Mouse (Mus musculus): Measurements from ENCODE around the gene Il13ra2. TPM values are rescaled to one million over a fixed set of nuclear protein-coding genes. Genes with fewer than 3 reads are reported as not detected.

Gene Il13ra2
- total and polyA plus RNA-seq, 3 experiments = not detected

GRCm38 (mm10) chrX:147429753-147430152 lies 761 bp upstream of the Il13ra2 start:
- H3K27ac ChIP-seq (ENCODE audit: insufficient read depth, low read depth) = no peak overlapping the region
- in situ Hi-C loops (cut with MboI; ENCODE audit: low pct_ligation_motif_present, low pct_unique_long_range_greater_than_20kb, low sequenced_read_pairs) (no loop called here), dilution Hi-C loops (cut with MboI; ENCODE audit: extremely low pct_ligation_motif_present, extremely low pct_unique_long_range_greater_than_20kb, low sequenced_read_pairs) (no loop called here)
- no peaks in the 10 kb centered on the region for H3K4me1 ChIP-seq (ENCODE audit: control insufficient read depth in 1 of 2, insufficient read depth in 2 of 2)
- H3K79me2 ChIP-seq (replicated peaks; ENCODE audit: control insufficient read depth, extremely low read depth, insufficient read depth, poor library complexity, severe bottlenecking) = no peaks in the 10 kb centered on the region
- no peak for TF ChIP-seq ZNF384 (IDR thresholded peaks at IDR 0.05; ENCODE audit: low read depth, low read length)
- no peak for TF ChIP-seq BHLHE40 (IDR thresholded peaks at IDR 0.05; ENCODE audit: low read depth, low read length)
- no peak for TF ChIP-seq CHD1 (IDR thresholded peaks at IDR 0.05; ENCODE audit: low read depth, low read length)
- TF ChIP-seq EP300 (IDR thresholded peaks at IDR 0.05; ENCODE audit: low read length) = no peak
- no peak for TF ChIP-seq ETS1 (conservative IDR thresholded peaks at IDR 0.05; ENCODE audit: low read depth, low read length)
- no peak overlapping the region for H3K9ac ChIP-seq (ENCODE audit: insufficient read depth, low read depth)
- H3K27me3 ChIP-seq (replicated peaks) = no peaks in the 10 kb centered on the region
- no peaks in the 10 kb centered on the region for H3K36me3 ChIP-seq (replicated peaks in 1 of 2; ENCODE audit: control insufficient read depth in 1 of 2, insufficient read depth in 1 of 2, low read length in 1 of 2)
- no peak overlapping the region for H3K4me3 ChIP-seq (replicated peaks in 1 of 3; ENCODE audit: low read depth in 2 of 3, low read length in 2 of 3, poor library complexity in 1 of 3)
- H3K9me3 ChIP-seq (replicated peaks; ENCODE audit: low read length) = no peaks in the 10 kb centered on the region
- H3K4me2 ChIP-seq (ENCODE audit: insufficient read depth, low read depth, poor library complexity, severe bottlenecking) = no peak overlapping the region
- DNase-seq (ENCODE audit: extremely low read depth) = no peak

- Histone ChIP-seq H3K9ac (ENCODE audit: insufficient read depth, low read depth) (no peak overlapping the region), H3K27ac (ENCODE audit: insufficient read depth, low read depth) (no peak overlapping the region), H3K79me2 (replicated peaks; ENCODE audit: control insufficient read depth, extremely low read depth, insufficient read depth, poor library complexity, severe bottlenecking) (no peaks in the 10 kb centered on the region), H3K36me3 (replicated peaks in 1 of 2; ENCODE audit: control insufficient read depth in 1 of 2, insufficient read depth in 1 of 2, low read length in 1 of 2) (no peaks in the 10 kb centered on the region), H3K9me3 (replicated peaks; ENCODE audit: low read length) (no peaks in the 10 kb centered on the region), H3K4me3 (replicated peaks in 1 of 3; ENCODE audit: low read depth in 2 of 3, low read length in 2 of 3, poor library complexity in 1 of 3) (no peak overlapping the region), H3K4me2 (ENCODE audit: insufficient read depth, low read depth, poor library complexity, severe bottlenecking) (no peak overlapping the region), H3K4me1 (ENCODE audit: control insufficient read depth in 1 of 2, insufficient read depth in 2 of 2) (no peaks in the 10 kb centered on the region), H3K27me3 (replicated peaks) (no peaks in the 10 kb centered on the region)
- in situ Hi-C loops (cut with MboI; ENCODE audit: low pct_ligation_motif_present, low pct_unique_long_range_greater_than_20kb, low sequenced_read_pairs) (no loop called here), dilution Hi-C loops (cut with MboI; ENCODE audit: extremely low pct_ligation_motif_present, extremely low pct_unique_long_range_greater_than_20kb, low sequenced_read_pairs) (no loop called here)
- no peak for DNase-seq (ENCODE audit: extremely low read depth)
- no peak for TF ChIP-seq ZNF384 (IDR thresholded peaks at IDR 0.05; ENCODE audit: low read depth, low read length)
- no peak for TF ChIP-seq ZKSCAN1 (IDR thresholded peaks at IDR 0.05; ENCODE audit: borderline replicate concordance, low read depth, low read length)
- no peak for TF ChIP-seq KAT2A (IDR thresholded peaks at IDR 0.05; ENCODE audit: insufficient replicate concordance, low read length)
Observed at GRCm38 (mm10) chrX:147393446-147393845, 35.5 kb downstream of the Il13ra2 start.

- no peaks in the 10 kb centered on the region for H3K79me2 ChIP-seq (replicated peaks; ENCODE audit: control insufficient read depth, extremely low read depth, insufficient read depth, poor library complexity, severe bottlenecking)
- H3K4me2 ChIP-seq (ENCODE audit: insufficient read depth, low read depth, poor library complexity, severe bottlenecking) = no peak overlapping the region
- H3K27ac ChIP-seq (ENCODE audit: insufficient read depth, low read depth) = no peak overlapping the region
- in situ Hi-C loops (cut with MboI; ENCODE audit: low pct_ligation_motif_present, low pct_unique_long_range_greater_than_20kb, low sequenced_read_pairs) = no loop called here
- dilution Hi-C loops (cut with MboI; ENCODE audit: extremely low pct_ligation_motif_present, extremely low pct_unique_long_range_greater_than_20kb, low sequenced_read_pairs) = no loop called here
- H3K9me3 ChIP-seq (replicated peaks; ENCODE audit: low read length) = no peaks in the 10 kb centered on the region
- TF ChIP-seq E2F4 (IDR thresholded peaks at IDR 0.05; ENCODE audit: insufficient replicate concordance, low read depth, low read length) (no peak), RAD21 (IDR thresholded peaks at IDR 0.05; ENCODE audit: low read depth, low read length) (no peak), IRF4 (IDR thresholded peaks at IDR 0.05; ENCODE audit: low read depth, low read length) (no peak), MAFK (IDR thresholded peaks at IDR 0.05; ENCODE audit: insufficient replicate concordance, low read length) (no peak)
- no peak overlapping the region for H3K4me3 ChIP-seq (replicated peaks in 1 of 3; ENCODE audit: low read depth in 2 of 3, low read length in 2 of 3, poor library complexity in 1 of 3)
- no peaks in the 10 kb centered on the region for H3K27me3 ChIP-seq (replicated peaks)
- H3K9ac ChIP-seq (ENCODE audit: insufficient read depth, low read depth) = no peak overlapping the region
- no peak for DNase-seq (ENCODE audit: extremely low read depth)
- H3K36me3 ChIP-seq (replicated peaks in 1 of 2; ENCODE audit: control insufficient read depth in 1 of 2, insufficient read depth in 1 of 2, low read length in 1 of 2) = no peaks in the 10 kb centered on the region
- no peaks in the 10 kb centered on the region for H3K4me1 ChIP-seq (ENCODE audit: control insufficient read depth in 1 of 2, insufficient read depth in 2 of 2)
Observed at GRCm38 (mm10) chrX:147349167-147349566, 79.8 kb downstream of the Il13ra2 start.

Other genes with a start within 250 kb of the Il13ra2 start
- not detected in 2 replicates for gene Vmn1r239-ps, start 24.5 kb upstream of the Il13ra2 start, total RNA-seq (2012; rRNA removed)
- gene Vmn1r239-ps, start 24.5 kb upstream of the Il13ra2 start, total RNA-seq (2014; rRNA removed) = not detected in 2 replicates
- gene Vmn1r239-ps, start 24.5 kb upstream of the Il13ra2 start, polyA plus RNA-seq (2012; ENCODE audit: insufficient read length, low read depth) = not detected in 2 replicates
- gene Lrch2, start 124.9 kb upstream of the Il13ra2 start, total RNA-seq (2012; rRNA removed) = not detected in 2 replicates
- not detected in 2 replicates for gene Lrch2, start 124.9 kb upstream of the Il13ra2 start, total RNA-seq (2014; rRNA removed)
- gene Lrch2, start 124.9 kb upstream of the Il13ra2 start, polyA plus RNA-seq (2012; ENCODE audit: insufficient read length, low read depth) = not detected in 2 replicates